1 mouse cellular context compared by ENCODE assay signal in the genomic region with DNA sequence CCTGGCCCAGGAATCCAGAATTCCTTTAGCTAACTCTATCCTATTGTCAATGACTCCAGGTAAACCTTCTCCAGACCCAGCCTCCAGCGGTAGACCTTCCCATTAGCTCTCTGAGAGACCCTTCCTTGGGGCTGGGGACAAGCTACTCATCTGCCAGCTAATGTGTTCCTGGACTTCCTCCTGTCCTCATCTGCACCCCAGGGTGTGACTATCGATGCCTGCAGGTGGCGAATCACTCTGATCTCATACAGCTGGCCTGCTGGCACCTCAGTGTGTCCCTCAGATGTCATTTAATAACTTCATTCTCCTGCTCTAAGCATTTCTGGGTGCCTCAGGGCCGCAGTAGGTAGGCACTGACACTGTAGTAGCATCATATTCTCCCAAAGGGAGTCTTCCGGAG.
TF ChIP-seq lines count a peak whose summit lies in the region.

No protein-coding gene starts in this region.

TF ChIP-seq in MEL, 35 proteins besides CTCF, POLR2A, EP300 and RAD21:
- TF ChIP-seq GABPA (IDR thresholded peaks at IDR 0.05; ENCODE audit: low read depth, low read length) (no peak), TAL1 (IDR thresholded peaks at IDR 0.05; ENCODE audit: low read length) (0 out of 2 replicates have a peak, but pooled peaks have one; percentile 15), TCF12 (IDR thresholded peaks at IDR 0.05; ENCODE audit: low read depth, low read length) (peak; percentile 65), GATA1 (IDR thresholded peaks at IDR 0.05; ENCODE audit: low read depth, low read length) (0 out of 2 replicates have a peak, but pooled peaks have one; percentile 16), ETS1 (IDR thresholded peaks at IDR 0.05; ENCODE audit: low read depth, low read length) (peak; percentile 76)
